Mouse (Mus musculus) thymus, postnatal 36 days (tissue): ENCODE results near the gene Sun1.

Experiments used
- DNase-seq, 2 experiments: peaks; one replicate each; pipeline ENCODE4 v3.0.0; 2022; ENCODE audit warnings: mixed read lengths in 2 of 2

Gene Sun1

DNA sequence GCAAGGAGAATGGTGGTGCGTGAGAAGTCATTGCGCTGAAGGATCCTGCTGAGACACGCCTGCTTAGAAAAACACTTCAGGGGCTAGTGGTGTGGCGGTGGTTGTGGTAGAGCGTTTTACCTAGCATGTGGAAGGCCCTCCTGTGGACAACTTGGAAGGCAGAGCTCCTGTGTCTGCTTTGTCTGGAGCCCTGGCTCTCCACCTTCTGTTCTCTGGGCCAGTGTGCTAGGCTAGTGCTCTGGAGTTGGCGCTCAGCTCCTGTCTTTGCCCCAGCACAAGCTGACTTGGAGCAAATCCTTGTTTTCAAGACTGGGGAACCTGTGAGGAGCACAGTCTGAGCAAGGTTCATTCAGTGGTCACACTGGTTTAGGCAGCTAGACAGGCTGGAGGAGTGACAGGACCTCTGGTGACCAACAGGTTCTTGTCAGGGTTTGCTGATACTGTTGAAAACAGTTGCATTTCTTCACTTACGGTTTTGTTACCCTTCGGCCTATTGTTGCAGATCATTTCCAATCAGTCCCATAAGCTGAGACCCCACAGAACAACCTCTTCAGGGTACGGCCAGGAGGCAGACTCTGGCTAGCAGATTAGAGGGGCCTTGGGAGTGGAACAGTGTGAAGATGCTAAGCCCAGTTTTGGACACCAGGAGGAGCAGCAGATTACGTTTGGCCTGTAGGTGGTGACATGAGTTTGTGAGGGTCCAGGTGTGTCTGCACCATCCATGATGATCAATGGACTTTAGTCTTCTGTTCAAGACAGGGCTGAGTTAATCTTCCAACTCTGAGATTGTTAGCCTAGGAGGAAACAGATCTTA lies 8.6 kb downstream of the Sun1 start:
- no peak for DNase-seq

DNA sequence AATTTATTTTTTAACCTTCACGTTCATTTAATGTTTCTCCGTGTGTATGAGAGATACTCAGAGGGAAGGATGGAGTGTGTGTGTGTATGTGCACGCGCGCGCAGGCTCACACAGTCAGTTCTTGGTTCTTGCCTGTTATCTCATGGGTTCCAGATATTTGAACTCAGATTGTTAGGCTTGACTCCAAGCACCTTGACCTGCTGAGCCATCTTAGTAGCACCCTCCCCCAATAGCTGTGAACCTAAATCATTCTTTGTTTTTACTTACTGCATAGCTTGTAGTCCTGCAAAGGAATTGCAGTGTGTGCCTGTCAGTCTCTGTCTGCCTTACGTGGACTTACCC lies 9.2 kb downstream of the Sun1 start:
- DNase-seq = no peak

DNA sequence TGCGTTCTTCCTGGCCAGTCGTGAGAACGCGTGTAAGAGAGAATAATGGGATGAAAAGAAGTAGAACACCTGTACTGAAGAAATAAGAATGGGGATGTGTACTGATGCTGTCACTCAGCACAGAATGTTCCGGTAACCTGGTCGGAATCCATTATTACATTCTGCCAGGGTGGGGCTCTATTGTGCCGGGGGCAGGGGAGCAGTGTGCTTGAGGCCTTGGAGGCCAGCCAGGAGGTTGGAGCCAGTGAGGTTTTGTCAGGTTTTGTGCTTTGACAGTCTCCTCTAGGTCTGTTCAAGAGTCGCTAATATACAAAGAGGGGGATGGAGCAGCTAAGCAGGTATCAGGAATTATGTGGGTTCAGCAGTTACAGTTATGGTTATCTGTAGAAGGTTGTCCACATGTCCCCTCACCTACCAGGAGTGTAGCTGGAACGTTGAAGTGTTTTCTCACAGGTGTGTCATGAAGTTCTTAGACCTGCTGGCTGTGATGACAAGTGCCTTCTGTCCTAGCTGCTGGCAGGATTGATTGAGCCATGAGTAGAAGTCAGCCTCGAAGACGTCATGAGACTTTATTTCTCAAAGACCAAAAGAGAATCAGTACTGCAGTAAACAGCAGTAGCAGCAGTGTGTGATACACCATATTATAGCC lies 11.4 kb downstream of the Sun1 start:
- no peak for DNase-seq

DNA sequence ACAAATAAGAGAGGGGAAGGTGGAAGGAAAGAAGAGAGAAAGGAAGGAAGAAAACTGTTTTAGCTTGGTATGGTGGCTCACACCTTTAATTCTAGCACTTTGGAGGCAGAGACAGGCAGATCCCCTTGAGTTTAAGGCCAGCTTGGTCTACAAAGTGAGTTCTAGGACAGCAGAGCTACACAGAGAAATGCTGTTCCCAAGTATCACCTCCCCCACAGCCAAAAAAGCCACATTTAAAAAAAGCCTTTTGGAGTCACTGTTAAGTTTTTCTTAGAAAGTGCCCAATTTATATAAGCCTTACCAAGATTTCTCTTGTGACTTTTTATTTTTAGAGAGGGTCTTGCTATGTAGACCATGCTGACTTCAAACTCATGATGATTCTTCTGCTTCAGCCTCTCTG lies 13.9 kb downstream of the Sun1 start:
- no peak for DNase-seq

DNA sequence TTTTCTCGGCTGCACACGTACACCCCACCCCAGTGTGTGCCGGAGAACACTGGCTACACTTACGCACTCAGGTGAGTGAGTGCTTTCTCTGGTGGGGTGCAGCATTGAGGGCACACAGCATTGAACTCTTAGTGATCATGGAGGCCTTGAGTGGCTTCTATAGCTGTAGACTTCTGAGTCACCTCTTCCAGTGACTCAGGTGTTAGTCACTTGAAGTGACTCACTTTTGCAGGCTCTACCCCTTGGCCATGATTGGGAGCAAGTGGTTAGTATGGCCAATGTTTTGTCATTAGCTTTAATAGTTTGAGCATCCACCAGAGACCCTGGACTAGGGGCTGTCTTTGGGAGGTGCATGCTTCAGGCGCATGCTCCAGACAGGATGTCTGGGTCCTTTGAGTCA lies 14.7 kb downstream of the Sun1 start:
- no peak for DNase-seq

DNA sequence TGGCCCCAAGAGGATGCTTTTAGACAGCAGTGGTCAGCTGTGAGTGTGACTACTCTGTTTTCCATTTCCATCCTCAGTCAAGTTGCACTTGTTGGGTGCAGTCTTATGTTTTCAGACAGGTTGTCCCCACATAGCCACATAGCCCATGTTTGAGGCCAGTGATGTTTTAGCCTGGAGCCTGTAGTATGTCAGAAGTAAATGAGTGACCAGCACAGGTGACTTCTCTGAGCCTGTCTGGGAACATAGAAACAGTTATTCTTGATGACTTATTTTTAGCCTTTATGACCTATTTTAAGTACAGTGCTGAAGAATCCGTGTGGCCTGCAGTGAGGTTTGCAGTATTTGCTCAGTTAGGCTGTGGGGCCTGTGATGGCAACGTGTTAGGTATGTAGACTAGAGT lies 15.7 kb downstream of the Sun1 start:
- DNase-seq = no peak

DNA sequence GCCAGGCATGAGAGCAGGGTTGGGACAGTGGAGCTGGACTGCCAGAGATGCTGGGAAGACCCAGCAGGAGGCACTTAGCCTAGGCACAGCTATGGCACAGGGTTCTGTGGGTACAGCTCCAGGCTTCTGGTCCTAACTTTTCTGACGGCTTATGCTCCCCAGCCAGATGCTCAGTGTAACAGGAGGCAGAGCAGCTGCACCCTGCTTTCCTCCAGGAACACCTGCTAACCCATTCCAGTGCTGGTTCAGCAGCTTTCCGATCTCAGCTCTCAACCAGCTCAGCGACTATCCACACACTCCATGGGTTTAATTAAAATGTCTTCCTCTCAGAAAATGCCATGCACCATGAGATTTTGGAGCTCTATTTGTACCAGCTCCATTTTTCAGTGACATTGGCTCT lies 16.3 kb downstream of the Sun1 start:
- no peak for DNase-seq

DNA sequence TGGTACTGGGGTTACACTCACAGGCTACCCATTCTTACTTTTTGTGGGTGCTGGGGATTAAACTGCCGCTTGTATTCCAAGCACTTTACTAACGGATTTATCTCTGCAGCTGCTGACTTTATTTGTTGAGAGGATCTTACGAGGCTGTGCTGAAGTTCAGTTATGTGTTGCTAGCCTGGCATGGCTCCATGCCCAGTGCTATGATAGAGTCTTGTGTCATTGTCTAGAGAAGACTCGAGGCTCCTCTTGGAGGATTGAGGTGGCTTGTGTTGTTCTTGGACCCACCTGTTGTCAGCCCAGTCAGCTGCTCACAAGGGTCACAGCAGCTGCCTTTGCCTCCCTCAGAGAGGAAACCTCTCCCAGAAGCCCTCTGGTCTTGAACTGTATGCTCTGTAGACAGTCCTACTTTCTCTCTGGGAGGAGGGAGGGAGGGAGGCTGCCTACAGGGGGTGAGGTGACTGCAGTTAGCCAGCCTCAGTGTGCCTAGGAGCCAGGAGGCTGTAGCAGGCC lies 19.6 kb downstream of the Sun1 start:
- DNase-seq = no peak

DNA sequence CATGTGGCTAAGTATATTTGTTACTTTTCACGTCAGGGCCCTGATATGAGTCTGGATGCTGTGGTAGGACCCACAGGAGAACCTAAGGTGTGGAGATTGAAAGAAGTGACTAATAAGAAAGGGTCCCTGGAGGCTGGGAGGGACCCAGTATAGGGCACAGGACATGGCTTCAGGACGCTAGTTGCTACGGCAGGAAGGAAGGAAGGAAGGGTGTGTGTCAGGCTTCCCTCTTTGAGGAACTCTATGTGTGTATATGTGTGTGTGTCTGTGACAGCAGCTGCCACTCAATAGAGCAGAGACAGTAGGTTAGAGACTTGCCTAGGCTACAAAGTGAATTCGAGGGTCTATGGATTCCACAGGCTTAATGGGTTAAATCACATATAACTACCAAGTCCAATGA lies 20.2 kb downstream of the Sun1 start:
- DNase-seq = no peak

DNA sequence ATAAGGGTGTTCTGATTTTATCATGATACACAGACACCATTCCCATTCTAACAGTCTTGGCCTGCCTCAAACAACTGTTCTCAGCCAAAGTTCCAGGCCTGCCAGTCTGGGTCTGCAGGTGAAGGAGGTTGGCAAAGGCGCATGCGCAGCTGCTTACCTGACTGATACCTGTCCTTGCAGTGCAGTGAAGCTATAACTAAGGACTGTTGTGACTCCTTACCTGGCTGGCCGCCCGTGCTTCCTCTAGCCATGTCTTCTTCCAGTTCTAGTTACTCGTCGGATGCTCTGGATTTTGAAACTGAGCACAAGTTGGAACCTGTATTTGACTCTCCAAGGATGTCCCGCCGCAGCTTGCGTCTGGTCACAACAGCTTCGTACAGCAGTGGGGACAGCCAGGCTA lies 22.9 kb downstream of the Sun1 start:
- no peak for DNase-seq

DNA sequence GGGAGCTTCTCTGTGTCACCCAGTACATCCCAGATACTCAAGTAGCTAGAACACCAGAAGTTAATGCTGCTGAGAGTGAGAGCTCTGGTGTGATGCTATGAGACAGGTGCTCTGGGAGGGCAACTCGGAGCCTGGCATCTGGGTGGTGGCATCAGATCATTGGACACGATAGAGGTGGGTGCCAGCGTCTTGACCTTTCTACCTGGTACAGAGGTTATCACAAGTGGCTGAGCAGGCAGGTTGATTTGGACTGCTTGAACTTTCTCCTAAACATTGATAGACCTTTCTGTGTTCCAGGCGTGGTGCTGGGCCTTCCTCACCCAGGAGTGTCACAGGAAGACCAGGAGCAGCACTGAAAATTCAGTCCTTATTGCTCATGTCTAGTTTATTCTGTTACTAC lies 26.8 kb downstream of the Sun1 start:
- no peak for DNase-seq

DNA sequence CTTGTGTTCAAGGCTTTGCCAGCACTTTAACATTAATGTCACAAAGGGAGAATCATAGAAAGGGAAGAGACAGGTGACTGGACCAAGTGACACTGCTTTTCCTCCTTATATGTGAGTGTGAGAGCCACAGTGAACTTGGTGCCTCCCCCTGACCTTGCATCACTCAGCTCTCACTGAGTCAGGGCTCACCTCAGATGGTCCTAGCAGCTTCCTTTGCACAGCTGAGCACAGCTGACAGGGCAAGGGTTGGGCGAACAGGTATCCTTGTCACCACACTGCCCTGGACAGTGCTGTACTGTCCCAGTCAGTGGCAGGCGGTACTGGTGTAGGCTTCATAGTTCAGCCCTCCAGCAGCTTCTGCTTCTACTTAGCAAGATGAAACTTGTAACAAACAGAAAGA lies 27.2 kb downstream of the Sun1 start:
- no peak for DNase-seq

DNA sequence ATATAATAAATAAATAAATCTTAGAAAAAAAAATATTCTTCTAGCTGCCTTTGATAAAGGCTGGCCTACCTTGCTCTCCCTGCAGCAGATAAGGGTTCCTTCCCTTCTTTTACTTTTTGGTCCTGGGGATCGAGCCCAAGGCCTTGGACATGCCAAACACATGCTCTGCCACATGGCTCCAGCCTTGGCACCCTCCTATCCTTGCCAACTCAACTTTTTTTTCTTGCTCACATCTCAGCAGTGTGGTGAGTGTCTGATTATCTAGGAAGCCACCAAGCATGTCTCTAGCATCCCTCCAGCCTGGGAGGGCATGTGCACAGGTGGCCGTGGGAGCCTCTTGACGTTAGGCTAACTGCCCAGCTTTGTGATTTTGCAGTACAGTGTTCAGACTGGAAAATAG lies 27.9 kb downstream of the Sun1 start:
- DNase-seq = no peak

DNA sequence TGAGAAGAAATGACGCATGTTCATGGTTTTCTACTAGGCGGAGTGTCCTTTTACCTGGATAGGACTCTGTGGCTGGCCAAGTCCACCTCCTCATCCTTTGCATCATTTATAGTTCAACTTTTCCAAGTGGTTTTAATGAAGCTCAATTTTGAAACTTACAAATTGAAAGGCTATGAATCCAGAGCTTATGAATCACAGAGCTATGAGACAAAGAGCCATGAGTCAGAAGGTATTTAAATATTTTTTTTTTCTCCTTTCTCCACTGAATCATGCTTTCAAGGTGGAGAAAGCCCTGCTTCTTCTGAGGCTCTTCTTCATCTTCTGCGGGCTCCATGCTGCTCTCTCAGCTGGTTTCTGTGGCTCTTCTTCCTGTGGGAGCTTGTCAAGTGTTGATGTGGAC lies 29.3 kb downstream of the Sun1 start:
- no peak for DNase-seq

DNA sequence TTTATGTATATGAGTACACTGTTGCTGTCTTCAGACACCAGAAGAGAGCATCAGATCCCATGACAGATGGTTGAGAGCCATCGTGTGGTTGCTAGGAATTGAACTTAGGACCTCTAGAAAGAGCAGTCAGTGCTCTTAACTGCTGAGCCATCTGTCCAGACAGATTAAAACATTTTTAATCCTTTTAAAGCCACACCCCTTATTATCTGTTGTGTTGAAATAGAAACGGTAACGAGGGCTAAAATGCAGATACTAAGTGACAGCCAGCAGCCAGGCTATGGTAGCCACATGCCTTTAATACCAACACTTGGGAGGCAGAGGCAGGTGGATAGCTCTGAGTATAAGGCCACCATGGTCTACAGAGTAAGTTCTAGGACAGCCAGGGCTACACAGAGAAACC lies 31.6 kb downstream of the Sun1 start:
- DNase-seq = no peak

DNA sequence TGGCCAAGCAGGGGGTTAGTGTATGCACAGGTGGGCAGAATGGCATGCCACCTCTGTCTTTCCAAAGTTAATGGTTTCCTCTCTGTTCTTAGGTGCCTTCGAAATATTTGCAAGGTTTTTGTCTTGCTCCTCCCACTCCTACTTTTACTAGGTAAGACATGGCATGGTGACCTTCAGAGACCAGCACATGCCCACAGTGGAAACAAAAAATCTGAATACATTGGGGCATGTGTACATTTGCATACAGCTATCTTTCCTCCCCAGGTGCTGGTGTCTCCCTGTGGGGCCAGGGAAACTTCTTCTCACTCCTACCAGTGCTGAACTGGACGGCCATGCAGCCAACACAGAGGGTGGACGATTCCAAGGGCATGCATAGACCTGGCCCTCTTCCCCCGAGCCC lies 34.0 kb downstream of the Sun1 start:
- DNase-seq = no peak

DNA sequence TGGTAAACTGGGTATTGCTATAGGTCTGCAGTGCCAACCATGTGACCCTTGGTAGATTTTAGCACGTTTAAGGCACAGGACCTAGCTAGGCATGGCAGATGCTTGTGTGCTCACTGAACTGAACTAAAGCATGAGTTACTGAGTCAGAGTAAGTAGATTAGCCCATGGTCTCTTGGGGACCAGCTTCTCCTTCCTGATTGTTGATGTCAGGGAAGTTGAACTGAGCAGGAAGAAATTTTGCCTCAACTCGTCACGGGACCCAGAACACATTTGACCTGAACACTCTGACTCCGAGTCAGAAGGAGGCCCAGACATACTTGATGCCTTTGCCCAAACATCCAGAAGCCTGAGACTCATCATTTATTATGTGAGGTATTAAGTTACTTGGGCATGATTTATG lies 37.0 kb downstream of the Sun1 start:
- no peak for DNase-seq

DNA sequence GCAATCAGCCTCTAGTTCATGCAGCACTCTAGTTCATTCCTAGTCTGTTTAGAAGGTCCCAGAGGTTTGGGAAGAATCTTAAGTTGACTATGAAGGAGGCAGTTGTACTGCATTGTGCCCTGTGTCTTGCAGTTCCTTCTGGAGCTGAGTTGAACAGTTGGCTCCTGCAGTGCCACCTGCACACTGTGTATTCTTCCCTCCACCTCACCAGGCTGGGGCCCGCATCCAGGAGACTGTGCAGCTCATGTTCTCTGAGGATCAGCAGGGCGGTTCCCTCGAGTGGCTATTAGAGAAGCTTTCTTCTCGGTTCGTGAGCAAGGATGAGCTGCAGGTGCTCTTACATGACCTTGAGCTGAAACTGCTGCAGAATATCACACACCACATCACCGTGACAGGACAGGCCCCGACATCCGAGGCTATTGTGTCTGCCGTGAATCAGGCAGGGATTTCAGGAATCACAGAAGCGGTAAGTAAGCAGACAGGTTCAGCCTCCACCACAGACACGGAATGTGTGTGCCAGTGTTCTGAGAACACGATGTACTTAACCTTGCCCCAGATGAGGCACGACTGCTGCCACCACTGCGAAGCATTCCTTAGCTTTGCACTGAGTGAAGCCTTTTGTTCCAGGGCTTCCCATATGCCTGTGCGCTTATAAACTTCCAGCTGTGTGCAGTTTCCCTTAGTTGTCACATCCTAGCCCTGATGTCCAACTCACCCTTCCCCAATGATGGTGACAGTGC lies 40.8 kb downstream of the Sun1 start:
- DNase-seq = no peak

DNA sequence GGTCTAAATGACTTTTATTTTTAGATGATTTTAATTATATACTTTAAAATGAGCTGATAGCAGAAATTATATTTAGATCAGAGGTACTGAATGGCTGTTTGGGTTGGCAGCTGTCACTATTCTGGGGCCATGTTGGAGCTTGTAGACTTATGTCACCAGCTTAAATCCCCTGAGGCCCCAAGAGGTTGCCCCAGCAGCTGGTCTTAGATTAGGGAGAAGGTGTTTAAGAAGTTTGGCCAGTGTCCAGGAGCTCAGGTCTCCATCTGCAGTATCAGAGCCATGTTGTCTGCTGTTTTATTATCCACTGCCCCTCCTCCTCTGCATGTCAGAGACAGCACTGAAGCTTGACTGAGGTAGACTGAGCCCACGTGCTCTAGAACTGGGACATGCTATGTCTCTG lies 42.9 kb downstream of the Sun1 start:
- DNase-seq = no peak

DNA sequence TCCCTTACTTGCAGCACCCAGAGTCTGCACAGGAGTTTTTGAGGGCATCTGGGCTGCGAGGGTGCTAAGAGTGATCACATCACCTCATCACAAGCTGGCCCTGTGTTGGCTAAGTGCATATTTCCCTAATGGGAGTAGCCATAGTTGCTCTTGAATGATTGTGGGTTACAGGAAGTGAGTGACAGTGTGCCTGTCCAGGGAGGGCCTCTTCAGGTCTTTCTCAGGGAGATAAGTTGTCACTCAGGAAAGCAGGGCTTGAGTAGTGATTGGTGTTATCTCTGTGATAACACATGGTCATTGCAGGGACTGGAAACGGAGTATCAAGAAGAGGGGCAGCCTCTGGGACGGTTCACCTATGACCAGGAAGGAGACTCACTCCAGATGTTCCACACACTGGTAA lies 47.3 kb downstream of the Sun1 start:
- DNase-seq = no peak

DNA sequence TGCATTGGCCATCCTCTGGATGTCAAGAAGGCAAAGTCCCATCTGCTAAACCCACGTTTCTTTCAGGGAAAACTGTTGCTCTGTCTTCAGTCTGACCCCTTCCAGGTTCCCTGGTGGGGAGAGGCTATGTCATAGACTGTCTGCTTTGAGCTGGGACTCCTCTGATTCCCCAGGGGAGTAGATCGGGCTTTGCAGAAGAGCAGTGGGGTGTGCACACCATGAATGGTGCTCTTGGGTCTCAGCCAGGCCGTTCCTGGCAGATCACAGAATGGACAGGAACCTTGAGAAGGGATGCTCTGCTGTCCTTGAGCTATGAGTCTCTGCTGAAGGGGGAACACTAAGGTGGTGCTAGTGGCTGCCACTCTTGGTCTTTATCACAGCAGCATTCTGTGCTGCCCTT lies 48.4 kb downstream of the Sun1 start:
- DNase-seq = no peak

DNA sequence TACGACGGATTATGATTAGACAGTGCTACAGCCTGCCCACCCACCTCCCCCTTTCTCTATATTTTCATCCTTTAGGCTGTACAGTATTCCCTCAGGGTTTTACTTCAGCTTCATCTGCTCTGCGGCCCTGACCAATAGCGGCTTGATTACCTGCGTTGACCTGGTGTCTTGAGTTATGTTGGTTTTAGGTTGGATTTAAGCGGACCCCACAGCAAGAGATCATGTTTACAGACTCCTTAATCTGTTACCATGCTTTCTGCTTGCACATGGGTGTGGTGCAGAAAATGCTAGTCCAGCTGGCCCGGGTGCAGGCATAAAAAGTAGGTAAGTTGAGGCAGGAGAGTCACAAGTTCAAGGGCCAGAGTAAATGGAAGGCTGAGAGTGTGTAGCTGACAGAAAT lies 50.8 kb downstream of the Sun1 start:
- no peak for DNase-seq

DNA sequence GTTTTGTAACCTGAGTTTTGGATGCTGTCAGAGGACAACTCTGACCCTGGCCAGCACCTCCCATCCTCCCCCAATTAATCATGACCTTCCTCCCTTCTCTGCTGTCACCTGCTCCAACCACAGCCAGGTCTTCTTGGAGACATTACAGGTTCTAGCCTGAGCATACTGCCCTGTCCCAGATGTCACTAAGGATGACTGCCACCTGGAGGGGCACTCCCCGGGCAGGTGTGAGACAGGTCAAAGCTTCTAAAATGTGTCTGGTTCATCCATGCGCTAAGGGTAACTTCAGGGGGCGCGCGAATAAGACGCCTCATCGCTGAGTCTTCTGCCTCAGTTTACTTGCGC lies 51.3 kb downstream of the Sun1 start:
- DNase-seq = no peak
